In the genomic region with DNA sequence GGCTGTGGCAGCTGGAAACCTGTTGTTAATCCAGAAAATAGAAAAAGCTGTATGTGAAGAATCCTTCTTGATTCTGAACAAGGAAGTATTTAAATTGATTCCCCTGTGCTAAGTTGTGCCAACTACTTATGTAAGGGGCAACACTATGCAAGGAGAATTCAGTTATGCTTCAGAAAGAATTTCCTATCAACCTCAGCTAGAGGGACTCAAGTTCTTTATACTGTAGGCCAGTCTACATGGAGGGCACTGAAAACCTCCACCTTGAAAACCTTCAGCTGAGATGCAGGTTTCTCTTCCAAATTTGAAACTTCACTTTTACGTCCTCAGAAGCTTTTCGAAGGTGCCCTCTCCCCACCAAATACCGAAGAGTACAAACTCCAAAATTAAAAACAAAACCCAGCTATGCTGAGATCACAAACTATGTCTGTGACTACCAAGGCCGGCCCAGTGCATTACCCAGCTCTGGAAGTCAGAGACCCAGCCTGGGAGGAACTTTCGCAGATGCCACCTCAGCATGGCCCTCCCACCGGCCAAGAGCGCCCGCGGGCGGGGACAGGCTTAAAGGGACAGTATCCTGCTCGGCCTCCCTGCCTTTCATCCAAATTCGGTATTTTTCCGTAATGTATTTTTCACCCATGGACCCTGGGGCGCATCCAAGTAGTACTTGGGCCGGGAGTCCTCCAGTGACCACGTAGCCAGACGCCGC, we compare ENCODE assay signal across 8 mouse cellular contexts. TPM values are rescaled to one million over a fixed set of nuclear protein-coding genes. Genes with fewer than 3 reads are reported as not detected.
DNase-seq lines count a peak whose midpoint lies in the region; ATAC-seq and TF ChIP-seq lines count a peak whose summit lies in the region.

No protein-coding gene starts in this region.

- H3K27me3 ChIP-seq in forebrain, embryonic 14.5 days (replicated peaks; ENCODE audit: control insufficient read depth, insufficient read depth, low read length), result no peaks in the 10 kb centered on the region
- no peaks in the 10 kb centered on the region for H3K27me3 ChIP-seq in lung, embryonic 14.5 days (ENCODE audit: insufficient read depth, low read length)

- peaks cover 0 to 6% of the 10 kb centered on the region in 2 experiments; a peak in 2 of 4 replicates for H3K4me1 ChIP-seq in ES-E14 (ENCODE audit: control insufficient read depth in 2 of 2, insufficient read depth in 2 of 2, low read length in 2 of 2, poor library complexity in 1 of 2)
- H3K4me1 ChIP-seq in forebrain, embryonic 14.5 days (ENCODE audit: control insufficient read depth, insufficient read depth, low read length), result no peaks in the 10 kb centered on the region
- H3K4me1 ChIP-seq in lung, embryonic 14.5 days (ENCODE audit: insufficient read depth), result peaks cover 6% of the 10 kb centered on the region; the same call in 1 of the 2 replicates

- intact Hi-C loops in heart, postnatal 14 days (cut with DNase I), result loop anchor here (2.0 to 5.0 kb wide), 2 partner anchors 34 to 63 kb away; a partner anchor contains a TSS

- in situ Hi-C loops in ES-E14 (cut with MboI; ENCODE audit: low sequenced_read_pairs in 2 of 2, unreplicated experiment in 2 of 2), result no loop called here

- H3K9me3 ChIP-seq in ES-E14 (ENCODE audit: control insufficient read depth, insufficient read depth, low read depth, low read length), result no peaks in the 10 kb centered on the region
- no peaks in the 10 kb centered on the region for H3K9me3 ChIP-seq in forebrain, embryonic 14.5 days (replicated peaks; ENCODE audit: control insufficient read depth, low read length)
- H3K9me3 ChIP-seq in lung, embryonic 14.5 days (ENCODE audit: low read depth, low read length), result no peaks in the 10 kb centered on the region

- 6% methylated on average over 18 of the region's 18 CpGs for whole genome bisulfite sequencing in forebrain, embryonic 14.5 days
- 2% methylated on average over 18 of the region's 18 CpGs for WGBS in large intestine, adult 2 months
- 4% methylated on average over 18 of the region's 18 CpGs for WGBS in lung, embryonic 14.5 days

- peak overlapping the region; percentile 97 for H3K4me2 ChIP-seq in forebrain, embryonic 14.5 days (ENCODE audit: low read length)
- H3K4me2 ChIP-seq in lung, embryonic 14.5 days, result peak overlapping the region; percentile 72

- H3K4me3 ChIP-seq in ES-E14 (ENCODE audit: insufficient read depth in 1 of 2, low read depth in 1 of 2, low read length in 2 of 2, poor library complexity in 1 of 2, severe bottlenecking in 1 of 2), result peak overlapping the region; percentile 77 to 95
- peak overlapping the region; percentile 75 for H3K4me3 ChIP-seq in forebrain, embryonic 14.5 days (ENCODE audit: low read depth, low read length)
- peak overlapping the region; percentile 90 for H3K4me3 ChIP-seq in lung, embryonic 14.5 days (ENCODE audit: low read depth, low read length)

- H3K36me3 ChIP-seq in ES-E14 (ENCODE audit: control insufficient read depth, insufficient read depth, low read length, poor library complexity, severe bottlenecking), result peaks cover 5% of the 10 kb centered on the region
- H3K36me3 ChIP-seq in forebrain, embryonic 14.5 days (ENCODE audit: control insufficient read depth, insufficient read depth, low read length), result peaks cover 15% of the 10 kb centered on the region
- peaks cover 26% of the 10 kb centered on the region for H3K36me3 ChIP-seq in lung, embryonic 14.5 days (ENCODE audit: insufficient read depth)

- ATAC-seq in forebrain, embryonic 14.5 days, result peak; percentile 68
- peak; percentile 86 for ATAC-seq in lung, embryonic 14.5 days (ENCODE audit: insufficient read depth)
- peak; percentile 60 for ATAC-seq in neutrophil, adult 5-6 weeks (ENCODE audit: extremely low read depth, insufficient number of reproducible peaks, low FRiP score, poor library complexity, severe bottlenecking)

- no peak overlapping the region for H3K27ac ChIP-seq in ES-E14 (ENCODE audit: insufficient read depth, low read depth, low read length, poor library complexity, severe bottlenecking)
- H3K27ac ChIP-seq in forebrain, embryonic 14.5 days (ENCODE audit: low read depth, low read length), result peak overlapping the region; percentile 48; the same call in 1 of the 2 replicates
- H3K27ac ChIP-seq in lung, embryonic 14.5 days (ENCODE audit: low read depth), result peak overlapping the region; percentile 98

- TF ChIP-seq CTCF in lung, embryonic 14.5 days (IDR thresholded peaks at IDR 0.05; ENCODE audit: low read depth), result no peak

- H3K9ac ChIP-seq in ES-E14 (ENCODE audit: insufficient read depth, low read depth, low read length, poor library complexity, severe bottlenecking), result peak overlapping the region; percentile 81
- peak overlapping the region; percentile 77 for H3K9ac ChIP-seq in forebrain, embryonic 14.5 days (ENCODE audit: low read length)
- peak overlapping the region; percentile 90 for H3K9ac ChIP-seq in lung, embryonic 14.5 days

- no peak for DNase-seq in ES-E14 (ENCODE audit: low read depth, low spot score)
- peak; percentile 59 for DNase-seq in cerebellum, adult 11 months
- DNase-seq in forebrain, embryonic 14.5 days (ENCODE audit: low spot score), result peak; percentile 59
- peak; percentile 81 to 83 for DNase-seq in heart, postnatal 14 days
- peak; percentile 56 for DNase-seq in large intestine, adult 2 months (ENCODE audit: low read depth, low spot score)
- peak; percentile 90 for DNase-seq in lung, embryonic 14.5 days
- peak; percentile 51 for DNase-seq in thymus, postnatal 0 days (ENCODE audit: low spot score)

TF ChIP-seq in ES-E14, 5 proteins besides CTCF, POLR2A, EP300 and RAD21:
- TF ChIP-seq HCFC1 (IDR thresholded peaks at IDR 0.05; ENCODE audit: borderline replicate concordance, insufficient read depth, low read length), result 0 out of 2 replicates have a peak, but pooled peaks have one; percentile 25
- no peak for TF ChIP-seq CHD2 (IDR thresholded peaks at IDR 0.05; ENCODE audit: low read depth, low read length)
- 0 out of 2 replicates have a peak, but pooled peaks have one; percentile 26 for TF ChIP-seq MAFK (IDR thresholded peaks at IDR 0.05; ENCODE audit: insufficient read depth, low read depth, low read length)
TF ChIP-seq in ES-E14: peak in this region for 2.

RNA-seq across cellular contexts. Expression of a gene that starts 34.1 kb away (rescaled TPM):
- total RNA-seq in ES-E14 (2012; rRNA removed), result 85.7 and 147 TPM in 2 replicates
- polyA plus RNA-seq in forebrain, embryonic 14.5 days (2014; fragmentation: Nextera tagmentation; extraction: Ambion mirVana), result 63.8 and 73.8 TPM in 2 replicates
- total RNA-seq in heart, postnatal 14 days (2021), result 100 to 1,000 TPM; 403 to 417 TPM
- polyA plus RNA-seq in large intestine, adult 2 months (2012; rRNA removed), result 75.7 and 111 TPM in 2 replicates
- 153 and 160 TPM in 2 replicates for polyA plus RNA-seq in lung, embryonic 14.5 days (2014; fragmentation: Nextera tagmentation; extraction: Ambion mirVana)
- total RNA-seq in neutrophil, adult 5-6 weeks (2017), result 61.7 and 62.9 TPM in 2 replicates
- 87.6 and 87.8 TPM in 2 replicates for polyA plus RNA-seq in thymus, postnatal 0 days (2015; fragmentation: Nextera tagmentation; extraction: Ambion mirVana)
